Mouse (Mus musculus) fat pad, adult 2 months (tissue): ENCODE measurements around the gene Hexim2.
A peak's percentile ranks its signal among the peaks of the same experiment; 100 is the strongest.

Experiments used
- DNase-seq: peaks from one replicate; pipeline ENCODE4 v3.0.0-alpha.2; 2011; ENCODE audit warnings: low read depth, low spot score; ENCODE audit errors: extremely low read depth

Gene Hexim2

GRCm38 (mm10) chr11:103141101-103141943, 9.1 kb downstream of the Hexim2 start:
- no peak for DNase-seq

GRCm38 (mm10) chr11:103141944-103142255, 9.7 kb downstream of the Hexim2 start:
- DNase-seq, result no peak

DNA sequence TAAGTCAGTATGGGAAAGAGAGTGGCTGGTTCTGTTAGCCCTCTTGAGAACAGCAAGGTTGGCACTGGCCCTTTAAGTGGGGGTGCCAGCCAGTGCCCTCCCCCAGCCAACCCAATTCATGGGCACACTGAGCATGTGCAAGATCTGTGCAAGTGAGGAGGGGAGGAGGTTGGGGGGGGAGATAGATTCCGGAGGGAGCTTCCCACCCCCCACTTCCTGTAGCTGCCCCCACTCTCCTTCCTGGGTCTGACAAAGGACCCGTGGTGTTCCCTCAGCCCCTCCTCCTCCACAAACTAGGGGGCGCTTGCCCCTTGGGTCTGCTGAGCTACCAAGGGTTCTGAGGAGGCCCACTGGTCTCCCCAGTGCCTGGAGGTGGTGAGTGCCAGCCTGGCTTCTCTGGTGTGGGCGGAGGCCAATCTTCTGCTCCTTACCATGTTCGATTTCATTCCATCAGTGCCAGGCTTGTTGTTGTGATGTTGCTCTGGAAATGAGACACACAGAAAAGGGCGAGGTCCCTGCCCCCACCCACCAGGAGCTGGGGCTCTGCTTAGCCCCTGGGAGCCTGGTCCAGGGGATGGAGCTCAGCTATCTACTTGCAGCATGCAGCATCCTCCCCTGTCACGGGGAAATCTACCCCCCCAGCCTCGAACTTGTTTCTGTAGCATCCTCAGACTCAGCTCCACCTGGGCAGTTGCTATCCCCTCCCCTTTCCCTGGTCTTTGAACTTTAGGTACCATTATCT, 10.4 kb downstream of the Hexim2 start:
- no peak for DNase-seq

- DNase-seq, result no peak
These were observed 12.4 kb downstream of the Hexim2 start for GRCm38 (mm10) chr11:103144309-103145285.

DNA sequence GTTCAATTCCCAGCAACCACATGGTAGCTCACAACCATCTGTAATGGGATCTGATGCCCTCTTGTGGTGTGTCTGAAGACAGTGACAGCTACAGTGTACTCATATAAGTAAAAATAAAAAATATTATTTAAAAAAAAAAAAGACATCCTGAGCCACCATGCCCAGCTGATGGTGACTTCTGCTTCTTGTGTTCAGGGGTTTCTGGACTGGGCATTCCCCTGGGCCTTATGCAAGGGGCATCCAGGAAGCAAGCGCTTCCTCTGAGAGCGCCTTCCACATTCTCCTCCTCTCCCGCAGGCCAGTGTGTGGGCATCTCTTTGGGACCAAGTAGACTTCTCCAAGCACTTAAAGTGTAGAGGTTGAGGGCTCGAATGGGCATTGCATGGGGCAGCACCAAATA, 14.2 kb downstream of the Hexim2 start:
- no peak for DNase-seq

DNA sequence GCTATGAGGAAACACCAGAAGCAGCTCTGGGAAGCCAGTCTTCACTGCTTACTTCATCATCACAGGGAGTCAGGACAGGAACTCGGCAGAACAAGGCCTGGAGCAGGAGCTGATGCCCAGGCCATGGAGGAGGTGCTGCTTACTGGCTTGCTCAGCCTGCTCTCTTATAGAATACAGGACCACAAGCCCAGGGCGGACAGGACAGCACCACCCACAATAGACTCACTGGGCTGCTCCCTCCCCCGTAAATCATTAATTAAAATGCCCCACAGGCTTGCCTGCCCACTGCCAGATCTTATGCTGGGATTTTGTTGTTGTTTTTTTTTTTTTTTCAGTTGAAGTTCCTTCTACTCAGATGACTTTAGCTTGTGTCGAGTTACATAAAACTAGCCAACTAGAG, 15.5 kb downstream of the Hexim2 start:
- DNase-seq, result peak; percentile 31

- DNase-seq, result no peak
These were observed 17.5 kb downstream of the Hexim2 start for GRCm38 (mm10) chr11:103149771-103150170.

DNA sequence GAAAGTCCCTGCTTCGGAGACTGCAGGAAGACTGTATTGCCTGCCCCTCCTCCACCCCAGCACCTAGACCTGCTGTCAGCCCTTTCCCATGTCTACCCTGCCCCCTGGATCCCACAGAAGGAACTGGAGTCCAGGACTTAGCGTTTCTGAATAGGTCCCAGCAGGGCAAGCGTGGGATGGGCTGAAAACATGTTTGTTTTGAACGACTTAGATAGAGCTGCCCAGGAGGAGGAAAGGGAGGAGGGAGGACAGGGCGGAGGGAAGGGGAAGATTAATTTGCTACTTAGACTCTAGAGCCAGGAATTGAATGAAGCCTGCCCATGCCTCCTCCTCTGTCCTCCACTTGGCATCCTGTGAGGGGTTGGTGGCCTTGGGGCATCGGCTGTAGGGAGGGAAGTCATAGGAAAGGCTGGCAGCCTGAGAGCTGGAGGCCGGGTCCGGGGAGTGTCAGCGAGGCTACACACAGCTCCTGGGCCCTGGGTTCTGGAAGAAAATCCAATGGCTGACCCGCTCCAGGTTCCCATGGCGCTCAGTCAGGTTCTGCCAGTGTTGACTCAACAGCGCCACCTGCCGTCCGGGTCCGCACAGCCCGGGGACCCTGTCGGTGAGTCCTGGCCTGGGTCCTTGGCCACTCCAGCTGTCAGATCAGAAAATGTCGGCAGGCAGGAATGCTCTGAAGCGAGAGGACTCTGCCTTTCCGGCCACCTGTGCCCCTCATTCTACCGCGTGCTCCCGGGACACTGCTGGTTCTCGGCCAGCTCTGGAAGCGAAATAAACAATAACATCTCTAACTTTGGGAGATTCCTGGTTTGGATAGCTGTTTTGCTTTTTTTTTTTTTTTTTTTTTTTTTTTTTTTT, 26.6 kb downstream of the Hexim2 start:
- DNase-seq, result peak; percentile 91

- DNase-seq, result no peak
These were observed 28.5 kb downstream of the Hexim2 start for GRCm38 (mm10) chr11:103160738-103161137.

GRCm38 (mm10) chr11:103161449-103161848, 29.2 kb downstream of the Hexim2 start:
- DNase-seq, result no peak

- DNase-seq, result no peak
These were observed 29.9 kb downstream of the Hexim2 start for GRCm38 (mm10) chr11:103162132-103162531.

DNA sequence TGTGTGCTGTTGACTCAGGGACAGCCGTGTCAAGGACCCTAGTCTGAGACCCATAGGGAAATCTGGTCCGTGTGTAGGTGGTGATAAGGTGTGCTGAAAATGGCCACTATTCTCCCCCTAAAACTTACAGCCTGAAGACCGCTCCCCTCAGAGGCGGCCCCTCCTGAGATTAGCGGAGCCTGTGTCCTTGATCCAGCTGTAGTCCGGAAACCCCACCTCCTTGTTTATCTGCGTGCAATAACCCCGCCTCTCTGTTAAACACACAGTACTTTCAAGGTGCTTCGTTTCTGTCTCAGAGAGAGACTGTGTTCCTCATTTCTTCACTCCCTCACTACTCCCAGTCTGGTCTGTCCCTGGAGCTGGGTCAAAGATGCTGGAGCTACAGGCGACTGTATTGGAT, 32.2 kb downstream of the Hexim2 start:
- DNase-seq, result no peak

- DNase-seq, result no peak
These were observed 36.6 kb downstream of the Hexim2 start for GRCm38 (mm10) chr11:103168690-103169390.

DNA sequence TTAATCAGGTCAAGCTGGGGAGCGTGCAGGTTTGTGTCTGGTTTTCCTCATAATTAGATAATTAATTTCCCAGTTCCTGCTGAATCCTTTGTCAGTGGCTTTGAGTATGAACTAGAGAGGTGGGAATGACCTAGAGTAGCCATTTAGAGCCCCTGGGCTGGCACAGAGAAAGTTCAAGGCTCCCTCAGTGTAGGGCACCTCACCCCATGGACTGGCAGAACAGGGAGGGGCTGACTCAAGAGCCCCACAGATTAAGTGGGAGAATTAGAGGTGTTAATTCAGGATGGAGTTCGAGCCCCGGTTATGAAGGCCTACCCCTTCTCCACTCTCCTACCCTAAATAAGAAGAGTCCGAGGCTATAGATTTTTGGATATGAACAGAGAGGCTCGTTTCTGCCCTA, 37.4 kb downstream of the Hexim2 start:
- no peak for DNase-seq

DNA sequence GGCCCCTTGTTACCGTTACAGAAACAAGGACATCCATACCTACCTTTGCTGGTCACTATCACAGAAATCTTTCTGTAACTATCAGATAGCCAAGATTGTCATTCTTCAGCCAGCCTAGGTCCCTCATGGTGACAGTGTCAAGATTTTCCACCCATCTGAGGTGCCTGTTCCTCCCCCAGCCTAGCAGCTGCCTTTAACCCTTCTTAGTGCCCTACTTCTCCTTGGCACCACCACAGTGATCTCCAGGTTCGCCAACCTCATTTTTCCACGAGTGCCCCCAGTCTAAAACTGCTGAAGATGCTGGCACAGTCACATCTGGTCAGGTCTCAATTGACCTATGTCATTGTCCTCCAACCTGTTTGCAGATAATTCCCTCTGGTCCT, 37.9 kb downstream of the Hexim2 start:
- DNase-seq, result no peak

GRCm38 (mm10) chr11:103170494-103171285, 38.5 kb downstream of the Hexim2 start, which contains the start of gene Fmnl1:
Gene Fmnl1 (plus strand): TSS chr11:103171107.
- DNase-seq, result no peak

GRCm38 (mm10) chr11:103171286-103171620, 39.0 kb downstream of the Hexim2 start:
- no peak for DNase-seq

DNA sequence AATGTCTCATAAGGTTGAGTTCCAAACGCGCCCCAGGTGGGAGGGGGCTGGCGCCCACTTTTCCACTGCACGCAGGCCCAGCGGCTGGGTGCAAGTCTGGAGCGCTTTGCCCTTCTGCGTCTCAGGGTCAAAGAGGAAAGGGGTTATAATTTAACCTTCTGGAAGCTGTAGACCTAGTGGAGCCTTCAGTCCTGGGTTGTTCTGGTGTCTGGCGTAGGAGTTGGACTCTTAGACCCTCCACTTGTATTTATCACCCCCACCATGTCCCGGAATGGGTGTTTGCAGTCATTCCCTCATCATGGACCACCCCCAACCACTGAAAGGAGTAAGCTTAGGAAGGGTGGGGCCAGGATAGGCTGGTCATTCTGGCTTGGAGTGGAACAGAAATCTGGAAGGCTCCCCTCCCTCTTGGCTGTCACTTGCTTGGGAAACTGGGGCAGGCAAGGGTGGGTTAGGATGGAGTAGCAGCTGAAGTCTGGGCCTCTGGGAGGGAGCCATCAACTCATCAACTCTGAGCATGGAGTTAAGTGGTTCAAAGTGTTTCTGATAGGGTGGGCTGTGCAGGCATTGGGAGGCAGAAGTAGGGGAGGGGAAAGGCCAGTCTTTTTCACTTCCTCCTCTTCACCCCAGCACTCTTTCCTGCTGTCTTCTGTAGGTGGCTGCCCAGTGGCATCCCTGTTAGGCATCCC, 39.6 kb downstream of the Hexim2 start:
- no peak for DNase-seq
